Mouse (Mus musculus): ENCODE results near the gene Esf1. TPM values are rescaled to one million over a fixed set of nuclear protein-coding genes. Genes with fewer than 3 reads are reported as not detected.

Esf1 gene
- polyA plus RNA-seq, 1 experiment: 1.7 TPM

GRCm38 (mm10) chr2:140078600-140079280 is 91.6 kb downstream of the Esf1 start:
- Histone ChIP-seq H3K27ac (ENCODE audit: control insufficient read depth, insufficient read depth, low read length) (no peak overlapping the region), H3K4me1 (replicated peaks; ENCODE audit: control insufficient read depth, insufficient read depth, low read length) (no peaks in the 10 kb centered on the region), H3K4me3 (ENCODE audit: control insufficient read depth, insufficient read depth, low read length) (no peak overlapping the region), H3K27me3 (ENCODE audit: control insufficient read depth, insufficient read depth, low read length) (no peaks in the 10 kb centered on the region), H3K36me3 (ENCODE audit: control insufficient read depth, insufficient read depth, low read length) (no peaks in the 10 kb centered on the region)
- no peak for TF ChIP-seq CTCF (IDR thresholded peaks at IDR 0.05; ENCODE audit: borderline replicate concordance, control insufficient read depth, extremely low read depth, insufficient read depth, low read length, poor library complexity)
- no peak for DNase-seq
- 81% methylated on average over 6 of the region's 6 CpGs for WGBS

- WGBS: 75% methylated on average over 1 of the region's 1 CpGs
- Histone ChIP-seq H3K36me3 (ENCODE audit: control insufficient read depth, insufficient read depth, low read length) (no peaks in the 10 kb centered on the region), H3K27ac (ENCODE audit: control insufficient read depth, insufficient read depth, low read length) (no peak overlapping the region), H3K4me3 (ENCODE audit: control insufficient read depth, insufficient read depth, low read length) (no peak overlapping the region), H3K27me3 (ENCODE audit: control insufficient read depth, insufficient read depth, low read length) (no peaks in the 10 kb centered on the region), H3K4me1 (replicated peaks; ENCODE audit: control insufficient read depth, insufficient read depth, low read length) (no peaks in the 10 kb centered on the region)
- TF ChIP-seq CTCF (IDR thresholded peaks at IDR 0.05; ENCODE audit: borderline replicate concordance, control insufficient read depth, extremely low read depth, insufficient read depth, low read length, poor library complexity) (no peak), POLR2A (IDR thresholded peaks at IDR 0.05; ENCODE audit: control insufficient read depth, extremely low read depth, insufficient read depth, low read length, poor library complexity) (no peak)
- DNase-seq: no peak
Observed at GRCm38 (mm10) chr2:140077476-140077875, 92.9 kb downstream of the Esf1 start.

GRCm38 (mm10) chr2:140075150-140075549 is 95.2 kb downstream of the Esf1 start:
- DNase-seq: no peak
- no peaks in the 10 kb centered on the region for H3K4me1 ChIP-seq (replicated peaks; ENCODE audit: control insufficient read depth, insufficient read depth, low read length)

More at GRCm38 (mm10) chr2:140075150-140075549, 95.2 kb downstream of the Esf1 start:
- TF ChIP-seq CTCF (IDR thresholded peaks at IDR 0.05; ENCODE audit: borderline replicate concordance, control insufficient read depth, extremely low read depth, insufficient read depth, low read length, poor library complexity): no peak
- no peak for TF ChIP-seq POLR2A (IDR thresholded peaks at IDR 0.05; ENCODE audit: control insufficient read depth, extremely low read depth, insufficient read depth, low read length, poor library complexity)
- Histone ChIP-seq H3K27ac (ENCODE audit: control insufficient read depth, insufficient read depth, low read length) (no peak overlapping the region), H3K4me3 (ENCODE audit: control insufficient read depth, insufficient read depth, low read length) (no peak overlapping the region), H3K27me3 (ENCODE audit: control insufficient read depth, insufficient read depth, low read length) (no peaks in the 10 kb centered on the region), H3K36me3 (ENCODE audit: control insufficient read depth, insufficient read depth, low read length) (no peaks in the 10 kb centered on the region)
- WGBS: 65% methylated on average over 3 of the region's 3 CpGs

Other genes with a start within 250 kb of the Esf1 start
- 6.5 and 7.1 TPM in 2 replicates for gene Tasp1, start 103.8 kb downstream of the Esf1 start, polyA plus RNA-seq (2012; rRNA removed)
- not detected in 2 replicates for gene Gm17374, start 18.5 kb downstream of the Esf1 start, polyA plus RNA-seq (2012; rRNA removed)
- gene Ndufaf5, start 85 bp upstream of the Esf1 start, polyA plus RNA-seq (2012; rRNA removed): 4.7 and 5.8 TPM in 2 replicates
- 0.05 TPM in 1 of 2 replicates, not detected in the other for gene Sel1l2, start 219.1 kb upstream of the Esf1 start, polyA plus RNA-seq (2012; rRNA removed)
- 2.3 and 4.3 TPM in 2 replicates for gene Macrod2, start 224.7 kb upstream of the Esf1 start, polyA plus RNA-seq (2012; rRNA removed)